In the genomic region with DNA sequence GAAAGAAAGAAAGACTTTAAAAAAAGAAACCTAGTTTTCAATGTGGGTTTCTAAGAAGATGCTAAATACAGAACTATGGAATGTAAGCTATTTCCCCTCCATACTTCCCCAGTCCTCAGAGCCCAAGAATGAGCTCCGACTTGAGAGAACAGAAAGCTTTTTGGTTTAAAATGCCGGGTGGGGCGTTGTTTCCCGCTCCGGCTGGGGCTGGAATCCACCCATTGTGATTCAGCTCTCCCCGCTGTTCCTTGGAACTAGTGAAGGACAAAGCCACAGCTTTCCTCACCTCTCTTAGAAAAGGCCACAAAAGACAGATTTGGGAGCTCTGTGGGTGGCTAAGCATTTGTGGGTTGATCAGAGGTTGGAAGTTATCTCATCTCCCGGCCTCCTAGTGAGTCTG, we compare ENCODE assay signal across 9 mouse cellular contexts. TPM values are rescaled to one million over a fixed set of nuclear protein-coding genes. Genes with fewer than 3 reads are reported as not detected.
DNase-seq lines count a peak whose midpoint lies in the region; ATAC-seq and TF ChIP-seq lines count a peak whose summit lies in the region.
"Had no signal": no experiment of that assay in that cellular context is flagged by ENCODE, and none has a peak within 500 bp of the region (broad histone marks: within the 10 kb centered on the region; RNA-seq: fewer than 3 reads in every experiment).

No protein-coding gene starts in this region.

- no peak overlapping the region for H3K4me2 ChIP-seq in lung, embryonic 16.5 days (ENCODE audit: low read depth, low read length)
- H3K4me2 ChIP-seq in stomach, embryonic 15.5 days = no peak overlapping the region

- TF ChIP-seq POLR2A in heart, adult 2 months (IDR thresholded peaks at IDR 0.05; ENCODE audit: insufficient read depth, low read depth, low read length) = peak; percentile 53; the same call in 1 of the 2 replicates

- no peak overlapping the region for H3K9ac ChIP-seq in heart, adult 2 months (ENCODE audit: low read depth, low read length)
- H3K9ac ChIP-seq in lung, embryonic 16.5 days (ENCODE audit: low read length) = no peak overlapping the region
- no peak overlapping the region for H3K9ac ChIP-seq in stomach, embryonic 15.5 days

- TF ChIP-seq CTCF in heart, adult 2 months (IDR thresholded peaks at IDR 0.05) = no peak

- peak overlapping the region; percentile 70 for H3K27ac ChIP-seq in heart, adult 2 months
- peak overlapping the region; percentile 51 for H3K27ac ChIP-seq in lung, embryonic 16.5 days (ENCODE audit: low read length)
- 0 out of 2 replicates have a peak overlapping the region, but pooled peaks have one; percentile 4 for H3K27ac ChIP-seq in embryonic facial prominence, embryonic 10.5 days (replicated peaks)
- peak overlapping the region; percentile 63 for H3K27ac ChIP-seq in stomach, embryonic 15.5 days

- no peaks in the 10 kb centered on the region for H3K79me2 ChIP-seq in heart, adult 2 months (replicated peaks; ENCODE audit: control insufficient read depth, insufficient read depth, low read length)

- H3K4me3 ChIP-seq in heart, adult 2 months = no peak overlapping the region
- no peak overlapping the region for H3K4me3 ChIP-seq in lung, embryonic 16.5 days (ENCODE audit: low read length)
- H3K4me3 ChIP-seq in embryonic facial prominence, embryonic 10.5 days = no peak overlapping the region
- no peak overlapping the region for H3K4me3 ChIP-seq in stomach, embryonic 15.5 days (replicated peaks)

- no peaks in the 10 kb centered on the region for H3K36me3 ChIP-seq in heart, adult 2 months (ENCODE audit: control insufficient read depth, insufficient read depth, low read length)
- H3K36me3 ChIP-seq in lung, embryonic 16.5 days (ENCODE audit: control insufficient read depth, insufficient read depth, low read length) = no peaks in the 10 kb centered on the region
- H3K36me3 ChIP-seq in embryonic facial prominence, embryonic 10.5 days (replicated peaks) = no peaks in the 10 kb centered on the region
- no peaks in the 10 kb centered on the region for H3K36me3 ChIP-seq in stomach, embryonic 15.5 days

- H3K9me3 ChIP-seq in lung, embryonic 16.5 days (ENCODE audit: control insufficient read depth, low read length) = no peaks in the 10 kb centered on the region
- no peaks in the 10 kb centered on the region for H3K9me3 ChIP-seq in embryonic facial prominence, embryonic 10.5 days
- H3K9me3 ChIP-seq in stomach, embryonic 15.5 days = no peaks in the 10 kb centered on the region

- peak; percentile 85 for TF ChIP-seq EP300 in heart, adult 2 months (IDR thresholded peaks at IDR 0.05; ENCODE audit: insufficient read depth, low read depth, low read length)

- 31% methylated on average over 7 of the region's 7 CpGs for WGBS in heart, adult 2 months
- 38% methylated on average over 7 of the region's 7 CpGs for whole genome bisulfite sequencing in lung, embryonic 16.5 days
- WGBS in embryonic facial prominence, embryonic 10.5 days = 50% methylated on average over 7 of the region's 7 CpGs
- WGBS in stomach, embryonic 15.5 days = 44% methylated on average over 7 of the region's 7 CpGs

- peak in 1 of 2 experiments; percentile 40 for DNase-seq in heart, adult 2 months
- no peak for DNase-seq in heart, adult 9 months (ENCODE audit: low spot score in 2 of 2)
- DNase-seq in lung, postnatal 36 days = no peak
- no peak for DNase-seq in embryonic facial prominence, embryonic 10.5 days (ENCODE audit: low spot score)
- no peak for DNase-seq in left cerebral cortex, postnatal 25 days (ENCODE audit: low spot score in 2 of 2)

- intact Hi-C loops in heart, adult 2 months (cut with DNase I) = no loop called here
- intact Hi-C loops in left cerebral cortex, postnatal 25 days (cut with DNase I) = no loop called here

- no peaks in the 10 kb centered on the region for H3K27me3 ChIP-seq in heart, adult 2 months (ENCODE audit: control insufficient read depth, insufficient read depth, low read length)
- no peaks in the 10 kb centered on the region for H3K27me3 ChIP-seq in lung, embryonic 16.5 days (ENCODE audit: control insufficient read depth, insufficient read depth, low read depth, low read length)
- no peaks in the 10 kb centered on the region for H3K27me3 ChIP-seq in embryonic facial prominence, embryonic 10.5 days (replicated peaks; ENCODE audit: low read depth, poor library complexity, severe bottlenecking)
- H3K27me3 ChIP-seq in stomach, embryonic 15.5 days (replicated peaks) = no peaks in the 10 kb centered on the region

- ATAC-seq in lung, embryonic 16.5 days (ENCODE audit: low read depth) = peak; percentile 23; the same call in 1 of the 2 replicates
- ATAC-seq in stomach, embryonic 15.5 days (ENCODE audit: insufficient read depth, low FRiP score, low read depth) = no peak
- no peak for ATAC-seq in activated CD4-positive, CD25-positive, alpha-beta regulatory T cell, adult 4 months

- peaks cover 16% of the 10 kb centered on the region for H3K4me1 ChIP-seq in heart, adult 2 months (ENCODE audit: control insufficient read depth, insufficient read depth, low read length)
- peaks cover 6% of the 10 kb centered on the region for H3K4me1 ChIP-seq in lung, embryonic 16.5 days (replicated peaks; ENCODE audit: control insufficient read depth, insufficient read depth, low read length)
- no peaks in the 10 kb centered on the region; the same call in 1 of the 2 replicates for H3K4me1 ChIP-seq in embryonic facial prominence, embryonic 10.5 days
- no peaks in the 10 kb centered on the region for H3K4me1 ChIP-seq in stomach, embryonic 15.5 days

RNA-seq across cellular contexts. Expression of a gene that starts 26.9 kb away (rescaled TPM):
- 10 to 100 TPM; 28.0 to 28.9 TPM for total RNA-seq in heart, adult 2 months (2021)
- 10.7 and 11.5 TPM in 2 replicates for polyA plus RNA-seq in heart, adult 2 months (2012; rRNA removed)
- polyA plus RNA-seq in lung, embryonic 16.5 days (2015; fragmentation: Nextera tagmentation; extraction: Ambion mirVana) = 6.9 and 7.4 TPM in 2 replicates
- 9.6 and 12.1 TPM in 2 replicates for polyA plus RNA-seq in embryonic facial prominence, embryonic 10.5 days (2016; fragmentation: Nextera tagmentation; extraction: Ambion mirVana)
- 8.4 and 10.4 TPM in 2 replicates for polyA plus RNA-seq in stomach, embryonic 15.5 days (2015; fragmentation: Nextera tagmentation; extraction: Ambion mirVana)
- total RNA-seq in left cerebral cortex, postnatal 25 days (2021) = 10 to 100 TPM; 54.6 to 60.6 TPM
- 10 to 100 TPM in 1 of 2 experiments, 1 to 10 TPM in 1; 9.3 to 15.9 TPM for polyA plus RNA-seq in activated CD4-positive, CD25-positive, alpha-beta regulatory T cell, adult 4 months (2017; shearing (Covaris generic))

RNA-seq across cellular contexts. Expression of a gene that starts 40.6 kb away (rescaled TPM):
- total RNA-seq in heart, adult 2 months (2021) = 100 to 1,000 TPM; 236 to 263 TPM
- 297 and 303 TPM in 2 replicates for polyA plus RNA-seq in heart, adult 2 months (2012; rRNA removed)
- 71.4 and 76.1 TPM in 2 replicates for polyA plus RNA-seq in lung, embryonic 16.5 days (2015; fragmentation: Nextera tagmentation; extraction: Ambion mirVana)
- polyA plus RNA-seq in embryonic facial prominence, embryonic 10.5 days (2016; fragmentation: Nextera tagmentation; extraction: Ambion mirVana) = 56.3 and 68.1 TPM in 2 replicates
- polyA plus RNA-seq in stomach, embryonic 15.5 days (2015; fragmentation: Nextera tagmentation; extraction: Ambion mirVana) = 71.1 and 77.2 TPM in 2 replicates
- total RNA-seq in left cerebral cortex, postnatal 25 days (2021) = 1 to 10 TPM in 1 of 2 experiments, under 1 TPM in 1; 0.96 to 1.6 TPM
- under 1 TPM in 1 of 2 experiments, not detected in 1; 0.29 TPM for polyA plus RNA-seq in activated CD4-positive, CD25-positive, alpha-beta regulatory T cell, adult 4 months (2017; shearing (Covaris generic))
- total RNA-seq: megakaryocyte, adult 5-6 weeks had no signal

RNA-seq across cellular contexts. Expression of a gene that starts 53.1 kb away (rescaled TPM):
- 10 to 100 TPM; 16.5 to 20.2 TPM for total RNA-seq in heart, adult 2 months (2021)
- 35.5 and 36.6 TPM in 2 replicates for polyA plus RNA-seq in heart, adult 2 months (2012; rRNA removed)
- polyA plus RNA-seq in lung, embryonic 16.5 days (2015; fragmentation: Nextera tagmentation; extraction: Ambion mirVana) = 0.99 and 1.1 TPM in 2 replicates
- polyA plus RNA-seq in embryonic facial prominence, embryonic 10.5 days (2016; fragmentation: Nextera tagmentation; extraction: Ambion mirVana) = 1.5 and 2.1 TPM in 2 replicates
- polyA plus RNA-seq in stomach, embryonic 15.5 days (2015; fragmentation: Nextera tagmentation; extraction: Ambion mirVana) = 4.0 and 6.1 TPM in 2 replicates
- under 1 TPM; 0.85 TPM for total RNA-seq in left cerebral cortex, postnatal 25 days (2021)
- polyA plus RNA-seq in activated CD4-positive, CD25-positive, alpha-beta regulatory T cell, adult 4 months (2017; shearing (Covaris generic)) = under 1 TPM in 1 of 2 experiments, not detected in 1; 0.19 TPM

RNA-seq across cellular contexts. Expression of a gene that starts 58.3 kb away (rescaled TPM):
- 100 to 1,000 TPM; 118 to 132 TPM for total RNA-seq in heart, adult 2 months (2021)
- polyA plus RNA-seq in heart, adult 2 months (2012; rRNA removed) = 183 and 258 TPM in 2 replicates
- 0.18 and 0.20 TPM in 2 replicates for polyA plus RNA-seq in lung, embryonic 16.5 days (2015; fragmentation: Nextera tagmentation; extraction: Ambion mirVana)
- 0.09 TPM in 1 of 2 replicates, not detected in the other for polyA plus RNA-seq in embryonic facial prominence, embryonic 10.5 days (2016; fragmentation: Nextera tagmentation; extraction: Ambion mirVana)
- polyA plus RNA-seq in stomach, embryonic 15.5 days (2015; fragmentation: Nextera tagmentation; extraction: Ambion mirVana) = 0.71 and 0.76 TPM in 2 replicates
- 1 to 10 TPM; 3.0 to 3.2 TPM for total RNA-seq in left cerebral cortex, postnatal 25 days (2021)
- polyA plus RNA-seq in activated CD4-positive, CD25-positive, alpha-beta regulatory T cell, adult 4 months (2017; shearing (Covaris generic)) = not detected
- total RNA-seq: megakaryocyte, adult 5-6 weeks had no signal

Comparison
In these comparisons a context has a peak if more than half of its experiments do, and no peak if none do; other contexts are left out.
1. H3K27ac ChIP-seq: peak in every context shown above with its lines; median percentile 70 in heart, adult 2 months; 63 in stomach, embryonic 15.5 days; 51 in lung, embryonic 16.5 days; 4 in embryonic facial prominence, embryonic 10.5 days.
2. RNA of a gene that starts 40.6 kb away (polyA plus RNA-seq): 297 to 303 TPM in heart, adult 2 months, 71.4 to 76.1 TPM in lung, embryonic 16.5 days, 71.1 to 77.2 TPM in stomach, embryonic 15.5 days and 56.3 to 68.1 TPM in embryonic facial prominence, embryonic 10.5 days; 0.29 TPM in activated CD4-positive, CD25-positive, alpha-beta regulatory T cell, adult 4 months; every median in the first group is over 10 times any median in the second.